Mouse (Mus musculus) cerebellum, postnatal 36 days (tissue): ENCODE measurements at regions not wholly inside any gene's neighbourhood (a gene's known extent, or its start where the extent isn't known, plus 50 kb on each side); places are given as distances from the start of the nearest gene placed in this dataset.

Experiments used
- DNase-seq, 2 experiments: peaks; one replicate each; pipeline ENCODE4 v3.0.0; 2021 to 2022; ENCODE audit warnings: mixed read lengths in 2 of 2

GRCm38 (mm10) chr19:16075512-16076086, 57.0 kb upstream of the Gnaq start:
- no peak for DNase-seq

- no peak for DNase-seq
Measured at GRCm38 (mm10) chr19:16075026-16075425, 57.6 kb upstream of the Gnaq start.

GRCm38 (mm10) chr19:16067314-16067713, 65.3 kb upstream of the Gnaq start:
- no peak for DNase-seq

DNA sequence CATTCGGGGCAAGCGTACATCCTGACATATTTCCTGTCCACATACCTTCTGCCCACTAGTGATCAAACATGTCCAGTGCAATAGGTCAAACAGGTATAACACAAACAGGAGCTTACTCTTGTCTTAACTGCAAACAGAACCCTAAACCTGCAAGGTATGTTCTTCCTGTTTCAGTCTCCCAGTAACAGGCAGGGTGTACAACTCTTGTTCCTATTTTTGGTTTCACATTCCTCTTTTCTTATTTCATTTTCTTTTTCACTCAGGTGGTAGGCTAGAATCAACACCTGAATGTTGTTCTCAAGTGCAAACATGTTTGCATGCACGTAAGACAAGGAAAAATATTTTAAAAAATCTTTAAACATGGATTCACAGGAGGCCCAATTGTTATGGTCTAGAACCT, 67.7 kb upstream of the Gnaq start:
- no peak for DNase-seq

DNA sequence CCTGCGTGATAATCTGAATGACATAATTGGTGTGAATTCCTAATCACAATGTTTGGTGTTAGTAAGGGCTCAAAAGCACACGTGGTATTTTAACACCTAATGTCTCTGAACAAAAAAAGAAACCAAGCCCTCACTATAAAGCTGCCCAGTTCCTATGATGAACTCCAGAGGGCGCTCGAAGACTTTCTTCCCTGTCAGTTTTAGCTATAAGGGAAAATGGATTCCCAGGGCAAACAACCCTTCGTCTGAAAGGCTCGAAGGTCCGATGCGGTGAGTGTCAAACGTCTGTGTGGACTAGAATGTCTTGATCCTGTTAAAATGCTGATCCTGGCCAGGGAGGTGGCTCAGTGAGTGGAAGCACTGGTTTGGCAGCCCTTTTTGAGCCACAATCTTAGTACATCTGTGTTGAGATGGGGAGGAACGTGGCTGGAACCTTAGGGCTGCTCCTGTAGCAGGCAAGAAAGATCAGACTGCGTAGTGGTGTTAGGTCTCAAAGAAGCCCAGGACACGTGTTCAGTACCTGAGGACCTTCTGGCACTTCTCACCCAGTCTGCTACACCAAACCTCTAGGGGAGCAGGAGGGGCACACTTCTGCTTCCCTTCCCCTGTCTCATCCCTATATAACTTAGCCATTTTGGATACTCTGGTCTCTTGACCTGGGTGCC, 68.6 kb upstream of the Gnaq start:
- DNase-seq, result peak; percentile 75 to 87

GRCm38 (mm10) chr19:16063533-16063915, 69.1 kb upstream of the Gnaq start:
- DNase-seq, result peak in 1 of 2 experiments; percentile 5

DNA sequence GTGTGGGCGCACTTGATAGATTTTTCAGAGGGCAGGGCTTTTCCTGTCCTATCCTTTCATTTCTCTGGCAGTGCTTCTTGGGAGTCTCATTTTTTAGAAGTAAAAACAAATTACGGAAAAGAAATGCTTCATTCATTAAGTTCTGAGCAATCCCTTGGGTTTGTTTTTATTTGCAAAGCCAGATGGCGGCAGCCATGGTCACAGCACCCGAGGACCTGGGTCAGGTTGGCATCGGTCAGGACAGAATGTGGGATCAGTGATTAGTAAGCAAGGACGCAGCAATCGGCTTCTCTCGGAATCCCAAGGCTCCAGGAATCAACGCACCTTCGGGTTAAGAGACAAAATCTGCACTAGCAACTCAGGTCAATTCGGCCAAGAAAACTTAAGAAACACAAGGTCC, 70.8 kb upstream of the Gnaq start:
- DNase-seq, result no peak

- no peak for DNase-seq
Measured at GRCm38 (mm10) chr19:16059026-16059425, 73.6 kb upstream of the Gnaq start.

- peak in 1 of 2 experiments; percentile 12 for DNase-seq
Measured at GRCm38 (mm10) chr19:16050220-16051055, 65.6 kb upstream of the Cep78 start.

GRCm38 (mm10) chr19:16049646-16050045, 64.9 kb upstream of the Cep78 start:
- DNase-seq, result no peak

DNA sequence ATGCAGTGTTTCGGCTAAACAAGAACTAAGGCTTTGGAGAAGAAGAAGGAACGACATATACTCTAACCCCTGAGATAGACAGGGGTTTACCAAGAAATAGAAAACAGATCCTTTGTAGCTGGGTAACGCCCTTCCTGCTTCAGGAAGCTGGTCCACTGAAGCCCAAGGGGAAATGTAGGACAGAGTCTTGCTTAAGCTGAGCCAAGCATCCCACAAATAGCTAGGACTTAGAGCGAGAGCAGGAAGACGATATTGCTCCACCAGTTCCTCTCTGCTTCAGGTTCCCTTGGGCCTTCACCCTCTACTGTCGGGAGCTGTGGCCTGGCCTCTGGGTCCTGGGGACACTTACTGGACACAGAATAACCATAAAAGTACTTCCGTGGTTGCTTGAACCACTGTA, 62.2 kb upstream of the Cep78 start:
- no peak for DNase-seq

DNA sequence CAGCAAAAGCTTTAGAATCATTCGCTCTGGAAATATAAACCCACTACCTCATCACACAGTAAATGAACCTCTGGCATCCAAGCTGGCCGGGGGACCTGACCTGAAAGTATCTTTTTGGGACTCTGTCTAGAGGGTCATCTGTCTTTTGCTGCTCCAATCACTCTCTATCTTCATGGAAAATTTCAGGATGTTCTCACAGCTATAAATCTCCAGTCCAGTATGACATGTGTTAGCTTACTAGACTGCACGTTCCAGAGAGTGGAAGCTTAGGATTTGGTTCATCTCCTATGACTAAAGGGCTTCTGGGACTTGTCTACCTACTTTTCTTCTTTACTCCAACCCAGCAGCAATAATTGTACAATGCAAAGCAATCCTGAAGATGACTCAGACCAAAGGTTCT, 60.5 kb upstream of the Cep78 start:
- DNase-seq, result no peak

GRCm38 (mm10) chr19:16044169-16044568, 59.4 kb upstream of the Cep78 start:
- no peak for DNase-seq

- no peak for DNase-seq
Measured at GRCm38 (mm10) chr19:16043007-16043406, 58.2 kb upstream of the Cep78 start.

DNA sequence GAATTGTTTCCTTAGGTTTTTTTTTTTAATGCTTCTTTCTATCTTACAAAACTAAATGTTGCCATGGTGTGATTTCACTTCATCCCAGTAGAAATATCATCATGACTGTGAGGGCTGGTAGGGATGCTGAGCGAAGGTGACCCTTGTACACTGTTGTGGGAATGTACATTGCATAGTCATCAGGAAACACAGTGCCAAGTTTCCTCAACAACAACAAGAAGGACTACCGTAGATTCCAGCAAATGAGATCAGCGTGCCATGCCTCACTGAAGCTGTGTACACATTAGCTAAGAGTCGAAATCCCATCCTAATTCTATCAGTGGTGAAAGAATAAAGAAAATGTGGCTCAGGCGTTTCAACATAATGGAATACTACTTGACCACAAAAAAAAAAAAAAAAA, 57.1 kb upstream of the Cep78 start:
- no peak for DNase-seq

GRCm38 (mm10) chr19:16037806-16038205, 53.0 kb upstream of the Cep78 start:
- DNase-seq, result no peak
